Mouse (Mus musculus) 3T3-L1 (cell line): ENCODE measurements around the gene Shank2.

Experiments used
- DNase-seq: peaks from one replicate; pipeline ENCODE4 v3.0.0-alpha.2; 2015; ENCODE audit warnings: low read depth, low spot score

Shank2 gene

DNA sequence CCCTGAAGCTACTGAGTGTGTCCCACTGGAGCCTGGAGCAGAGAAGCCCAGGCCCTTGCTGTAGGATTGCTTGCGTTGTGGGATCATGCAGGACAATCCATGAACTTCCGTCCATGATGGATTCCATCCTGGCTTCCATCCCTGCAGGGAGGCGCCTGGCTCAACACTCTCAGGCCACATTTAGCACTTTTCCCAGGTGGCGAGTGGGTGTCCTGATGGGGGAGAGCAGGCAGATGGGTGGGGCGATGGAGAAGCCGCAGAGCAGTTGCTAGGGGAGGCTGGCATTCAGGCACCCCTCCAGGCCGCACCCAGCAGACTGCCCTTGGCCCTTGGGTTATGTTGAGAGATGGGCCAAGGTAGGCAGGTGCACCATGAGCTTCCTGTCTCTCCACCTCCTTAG, 266.6 kb downstream of the Shank2 start:
- no peak for DNase-seq

DNA sequence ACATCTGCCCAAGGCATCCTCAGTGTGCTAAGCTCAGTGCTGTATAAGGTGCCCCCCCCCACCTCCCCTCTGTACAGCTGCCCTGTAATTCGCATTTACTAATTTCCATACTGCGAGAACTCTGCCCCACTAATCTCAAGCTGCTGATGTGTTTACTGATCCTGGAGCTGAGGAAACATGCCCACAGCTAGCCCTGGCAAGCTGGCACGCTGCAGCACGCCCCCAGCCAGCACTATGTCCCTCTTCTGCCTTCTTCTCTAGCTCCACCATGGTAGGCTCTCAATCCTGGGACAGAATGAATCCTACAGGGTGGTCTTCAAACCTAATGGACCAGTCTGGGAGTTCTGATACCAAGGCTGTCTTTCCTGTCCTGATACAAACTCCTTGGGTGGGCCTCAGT, 267.1 kb downstream of the Shank2 start:
- no peak for DNase-seq

DNA sequence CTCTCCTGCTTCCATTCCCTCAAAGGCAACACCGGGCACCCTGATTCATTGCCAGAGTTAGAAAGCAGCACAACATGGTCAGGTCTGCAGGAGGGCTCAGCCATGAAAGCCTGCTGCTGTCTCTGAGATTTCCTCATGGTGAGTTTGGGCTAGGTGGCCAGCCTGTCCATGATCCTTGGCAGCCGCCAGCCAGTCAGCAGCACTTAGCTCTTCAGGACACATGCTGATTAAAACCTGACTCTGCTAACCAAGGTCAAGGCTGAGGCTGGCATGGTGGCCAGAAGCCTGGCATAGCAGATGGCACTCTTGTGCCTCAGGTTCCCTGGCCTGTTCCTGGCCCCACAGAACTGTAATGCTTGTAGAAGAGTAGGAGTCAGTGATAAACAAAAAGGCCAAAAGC, 269.3 kb downstream of the Shank2 start:
- no peak for DNase-seq

DNA sequence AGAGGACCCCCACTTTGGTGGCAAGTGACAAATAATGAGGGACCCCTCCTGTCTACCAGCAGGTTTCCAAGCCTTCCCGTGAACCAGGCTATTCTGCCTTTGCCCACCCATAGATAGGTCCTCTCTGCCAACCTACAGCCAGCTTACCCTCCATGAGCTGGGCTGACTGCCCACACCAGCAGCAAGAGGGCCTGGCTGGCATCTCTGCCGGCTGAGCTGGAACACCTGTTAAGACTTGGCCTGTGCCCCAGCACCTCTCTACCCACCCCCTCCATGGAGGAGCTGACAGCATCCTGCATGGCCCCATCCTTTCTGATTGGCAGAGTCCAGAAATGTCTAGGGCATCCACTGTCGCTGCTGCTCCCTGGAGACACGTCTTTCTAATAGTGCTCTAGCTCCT, 277.0 kb downstream of the Shank2 start:
- no peak for DNase-seq

DNA sequence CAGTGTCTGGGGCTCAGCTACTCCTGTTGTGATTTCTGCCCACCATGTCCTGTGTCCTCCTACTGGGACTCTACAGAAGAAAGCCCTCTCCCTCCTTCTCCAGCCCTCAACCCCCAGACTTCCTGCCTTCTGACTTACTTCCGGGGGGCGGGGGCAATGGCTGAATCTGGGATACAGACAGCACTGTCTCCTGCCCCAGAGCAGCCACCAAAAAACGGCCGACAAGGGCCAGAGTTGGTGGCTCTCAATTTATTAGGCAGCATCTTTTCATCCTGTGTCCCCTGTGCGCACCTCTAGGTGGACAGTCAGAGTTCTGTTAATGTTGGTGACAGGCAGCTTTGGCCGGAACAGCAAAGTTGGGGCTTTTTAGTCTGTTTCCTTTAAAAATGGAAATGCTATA, 282.0 kb downstream of the Shank2 start:
- DNase-seq = no peak

DNA sequence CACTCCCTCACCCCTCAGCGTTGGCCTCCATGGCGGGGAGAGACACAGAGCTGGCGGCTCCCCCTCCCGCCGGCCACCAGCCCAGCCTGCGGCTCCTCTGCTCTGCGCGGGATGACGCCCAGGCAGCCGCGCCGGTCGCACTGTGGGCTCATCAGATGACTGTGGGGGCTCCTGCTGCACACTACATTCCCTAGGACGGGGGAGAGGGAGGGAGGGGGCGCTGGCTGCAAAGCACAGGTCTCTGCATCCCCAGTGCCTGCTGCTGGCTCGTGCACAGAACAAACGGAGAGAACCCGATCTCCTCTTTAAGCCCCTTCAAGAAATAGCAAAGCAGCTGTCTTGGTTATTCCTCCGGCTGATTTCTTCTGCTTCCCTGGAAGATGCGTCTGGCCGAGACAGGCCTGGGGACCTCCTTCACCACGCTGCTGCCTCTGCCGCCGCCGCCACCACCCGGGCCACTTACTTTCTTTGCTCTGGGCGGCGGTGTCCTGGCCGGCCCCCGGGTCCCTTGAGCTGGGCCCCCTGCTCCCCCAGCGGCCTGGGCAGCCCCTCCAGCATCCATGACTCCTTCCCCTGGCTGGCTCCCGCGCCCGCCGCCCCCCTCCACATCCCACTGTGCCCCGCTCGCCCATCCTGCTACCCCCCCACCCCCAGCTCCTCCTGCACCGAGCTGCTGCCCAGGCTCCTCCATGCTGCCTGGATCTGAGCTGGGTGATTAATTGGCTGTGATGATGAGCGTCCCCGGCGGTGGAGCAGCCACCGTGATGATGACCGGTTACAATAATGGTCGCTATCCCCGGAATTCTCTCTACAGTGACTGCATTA, 282.7 kb downstream of the Shank2 start:
- DNase-seq = no peak

DNA sequence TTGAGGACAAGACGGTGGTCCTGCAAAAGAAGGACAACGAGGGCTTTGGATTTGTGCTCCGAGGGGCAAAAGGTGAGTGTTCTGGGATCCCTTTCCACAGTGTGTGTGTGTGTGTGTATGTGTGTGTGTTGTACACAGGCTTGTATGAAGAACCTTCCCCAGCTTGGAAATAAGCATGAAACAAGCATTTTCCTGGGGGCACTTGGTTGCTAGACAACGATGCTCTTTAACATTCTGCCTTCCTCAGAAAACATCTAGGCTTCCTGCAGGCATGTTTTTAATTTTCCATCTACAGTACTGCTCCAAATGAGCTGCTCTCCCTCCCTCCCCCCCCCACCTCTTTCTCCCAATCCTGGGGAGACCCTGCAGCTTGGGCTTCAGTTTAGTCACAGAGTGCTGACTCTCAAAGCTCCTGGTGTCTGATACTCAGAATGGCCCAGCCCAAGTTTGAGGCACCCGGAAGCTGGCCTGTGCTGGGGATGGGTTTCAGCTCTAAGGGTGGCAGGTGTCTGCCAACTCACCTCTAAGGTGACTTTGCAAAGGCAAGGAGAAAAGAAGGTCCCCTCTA, 283.4 kb downstream of the Shank2 start:
- DNase-seq = no peak

DNA sequence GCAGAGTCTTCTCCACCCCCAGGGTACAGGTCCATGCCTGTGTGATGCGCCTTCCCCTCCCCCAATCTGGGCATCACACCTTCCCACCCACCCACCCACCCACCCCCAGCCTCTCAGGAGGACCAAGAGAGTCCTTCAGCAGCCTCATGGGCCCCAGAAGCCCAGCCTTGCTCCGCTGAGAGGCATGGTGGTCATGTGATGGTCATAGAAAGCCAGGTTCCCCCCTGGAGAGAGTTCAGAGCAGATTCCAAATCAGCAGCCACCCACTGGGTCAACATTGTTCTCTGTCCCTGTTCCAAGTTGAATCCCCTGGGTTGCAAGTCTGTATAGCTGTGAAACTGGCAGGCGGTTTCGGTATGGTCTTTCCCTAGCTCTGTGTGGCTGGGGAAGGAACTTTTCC, 284.2 kb downstream of the Shank2 start:
- no peak for DNase-seq

DNA sequence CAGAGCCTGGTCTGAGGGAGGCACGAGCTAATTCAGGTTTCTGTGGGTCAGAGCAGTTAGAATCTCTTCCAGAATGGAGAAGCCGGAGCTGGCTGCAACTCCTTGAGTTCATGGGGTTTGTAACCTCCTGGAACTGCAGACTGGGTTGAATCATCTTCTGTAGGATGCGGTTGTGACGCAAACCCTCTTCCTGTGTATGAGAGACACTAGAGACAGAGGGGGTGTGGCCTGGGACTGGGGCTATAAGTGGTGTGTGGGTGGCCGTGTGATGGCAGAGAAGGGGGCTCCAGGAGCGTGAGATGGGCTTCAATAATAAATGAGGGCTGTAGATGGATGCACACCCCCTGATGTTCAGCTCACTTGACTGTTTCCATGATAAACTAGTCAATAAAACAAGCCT, 286.3 kb downstream of the Shank2 start:
- DNase-seq = peak; percentile 36

DNA sequence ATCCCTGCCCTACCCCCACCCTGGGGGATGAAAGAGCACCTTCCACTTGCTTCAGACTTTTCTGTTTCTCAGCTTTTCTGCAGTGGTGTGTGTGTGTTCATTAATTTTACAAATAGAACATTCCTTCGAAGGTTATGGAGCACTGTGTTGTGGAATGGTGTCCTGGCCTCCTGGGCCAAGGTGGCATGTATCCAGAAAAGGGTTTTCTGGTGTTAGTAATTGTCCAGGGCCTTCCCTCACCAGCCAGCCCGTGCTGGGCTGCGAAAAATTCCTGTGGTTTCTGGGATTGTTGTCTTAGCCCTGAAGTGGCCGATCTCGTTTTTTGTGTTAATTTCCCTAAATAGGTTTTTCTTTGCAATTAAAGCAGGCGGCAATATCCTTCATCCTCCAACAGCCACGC, 289.8 kb downstream of the Shank2 start:
- DNase-seq = peak; percentile 52

DNA sequence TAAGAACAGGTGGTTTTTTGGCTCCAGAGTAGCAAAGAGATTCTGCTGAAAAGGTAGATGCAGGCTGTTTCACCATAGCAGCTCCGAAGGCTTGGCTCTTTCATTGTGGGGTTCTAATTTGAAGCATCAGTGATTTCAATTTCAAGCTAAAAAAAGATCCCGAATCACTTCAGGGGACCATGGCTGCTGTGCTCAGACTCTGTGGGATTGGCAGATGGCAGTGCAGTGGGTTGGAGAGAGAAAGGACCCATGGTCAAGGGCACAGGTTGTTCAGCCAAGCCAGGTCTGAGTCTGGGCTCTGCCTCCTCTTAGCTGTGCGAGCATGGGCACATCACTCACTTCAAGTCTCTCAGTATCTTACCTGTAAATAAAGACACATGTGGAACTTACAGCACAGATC, 291.9 kb downstream of the Shank2 start:
- DNase-seq = no peak

DNA sequence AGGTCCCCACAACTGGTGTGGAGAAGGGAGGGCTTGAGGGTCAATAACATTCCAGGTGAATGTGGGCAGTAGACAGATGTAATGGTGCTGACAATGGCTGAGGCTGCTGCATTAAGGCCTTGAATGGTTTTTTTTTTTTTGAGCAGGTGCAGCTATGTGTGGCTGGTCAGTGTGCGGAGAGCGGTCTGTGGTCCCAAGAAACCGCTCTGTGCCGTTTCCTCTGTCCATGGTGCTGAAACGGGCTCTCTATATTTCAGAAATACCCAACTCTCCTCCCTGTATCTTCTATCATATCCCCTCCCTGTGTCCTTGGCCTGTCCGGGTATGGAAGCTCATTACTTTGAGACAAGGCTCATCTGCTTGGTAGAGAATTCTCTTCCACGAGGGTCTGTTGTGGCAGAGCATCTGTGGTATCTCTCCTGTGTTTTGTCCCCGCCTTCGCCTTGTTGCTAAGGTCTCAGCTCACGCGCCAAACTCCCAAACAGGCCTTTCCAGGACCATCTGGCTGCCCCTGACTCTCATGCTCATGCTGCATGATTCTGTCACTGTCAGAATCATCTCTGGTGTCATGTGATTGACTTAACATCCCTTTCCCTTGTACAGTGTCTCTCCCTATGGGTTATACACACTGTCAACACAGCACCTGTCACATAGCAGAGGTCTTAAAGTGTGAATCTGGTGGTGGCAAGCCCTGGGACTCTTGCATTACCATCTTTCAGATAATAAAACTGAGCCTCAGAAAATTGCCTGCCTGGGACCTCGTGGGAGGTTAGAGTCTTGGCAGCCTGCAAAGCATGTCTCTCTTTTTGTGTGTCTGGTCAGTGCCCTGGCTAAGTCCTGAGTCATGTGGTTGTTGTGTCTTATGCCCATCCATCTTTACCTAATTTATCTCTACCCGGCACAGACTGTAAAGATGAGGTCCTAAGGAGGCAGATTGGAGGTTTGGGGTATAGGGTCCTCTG, 292.8 kb downstream of the Shank2 start:
- DNase-seq = peak; percentile 51

DNA sequence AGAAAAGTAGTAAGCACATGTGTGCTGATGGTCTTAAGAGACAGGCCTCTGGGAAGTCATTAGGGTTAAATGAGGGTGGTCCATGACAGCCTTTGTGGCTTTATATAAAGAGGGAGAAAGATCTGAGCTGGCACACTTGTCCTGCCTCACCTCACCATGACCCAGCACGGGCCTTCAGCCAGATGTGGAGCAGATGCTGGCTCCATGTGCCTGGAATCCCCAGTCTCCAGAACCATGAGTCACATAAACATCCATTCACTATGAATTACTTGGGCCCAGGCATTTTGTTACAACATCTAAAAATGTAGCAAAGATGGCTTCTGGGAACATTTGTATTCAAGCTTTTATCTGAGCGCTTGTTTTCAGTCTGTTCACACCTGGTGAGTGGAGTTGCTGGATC, 297.6 kb downstream of the Shank2 start:
- DNase-seq = peak; percentile 88

DNA sequence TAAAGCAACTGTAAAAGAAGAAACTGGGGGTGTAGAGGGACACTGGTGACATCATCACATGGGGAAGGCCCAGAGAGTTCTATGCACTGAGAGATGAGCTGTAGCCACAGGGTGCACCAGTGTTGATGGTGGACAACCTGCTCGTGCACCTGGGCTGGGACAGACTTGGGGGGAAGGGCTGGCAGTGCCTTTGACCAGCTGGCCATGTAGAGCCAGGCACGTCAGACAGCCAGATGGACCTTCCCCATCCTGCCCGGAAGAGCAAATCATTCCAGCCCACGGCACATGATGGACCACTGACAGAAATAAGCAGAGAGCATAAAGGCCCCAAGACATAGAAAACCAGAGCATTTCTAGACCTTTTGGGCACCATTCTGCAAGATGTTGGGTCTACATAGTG, 299.9 kb downstream of the Shank2 start:
- no peak for DNase-seq

DNA sequence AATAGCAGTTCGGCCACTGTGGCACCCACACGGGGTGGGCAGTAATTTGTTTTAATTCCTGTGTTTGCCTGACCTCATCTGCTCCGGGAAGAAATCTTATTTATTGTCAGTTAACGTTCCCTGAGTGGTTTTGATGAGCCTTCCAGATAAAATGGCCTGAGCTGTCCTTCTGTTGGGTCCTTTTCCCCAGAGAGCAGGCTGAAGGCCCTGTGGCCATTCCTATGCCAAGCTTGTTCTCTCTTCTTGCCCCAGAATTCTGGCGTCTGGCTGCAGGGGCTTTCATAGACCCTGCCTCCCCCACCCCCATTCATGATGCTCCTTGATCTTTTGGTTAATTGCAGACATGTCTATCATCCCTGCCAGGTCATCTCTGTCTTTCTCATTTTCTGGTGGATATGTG, 300.8 kb downstream of the Shank2 start:
- DNase-seq = no peak

DNA sequence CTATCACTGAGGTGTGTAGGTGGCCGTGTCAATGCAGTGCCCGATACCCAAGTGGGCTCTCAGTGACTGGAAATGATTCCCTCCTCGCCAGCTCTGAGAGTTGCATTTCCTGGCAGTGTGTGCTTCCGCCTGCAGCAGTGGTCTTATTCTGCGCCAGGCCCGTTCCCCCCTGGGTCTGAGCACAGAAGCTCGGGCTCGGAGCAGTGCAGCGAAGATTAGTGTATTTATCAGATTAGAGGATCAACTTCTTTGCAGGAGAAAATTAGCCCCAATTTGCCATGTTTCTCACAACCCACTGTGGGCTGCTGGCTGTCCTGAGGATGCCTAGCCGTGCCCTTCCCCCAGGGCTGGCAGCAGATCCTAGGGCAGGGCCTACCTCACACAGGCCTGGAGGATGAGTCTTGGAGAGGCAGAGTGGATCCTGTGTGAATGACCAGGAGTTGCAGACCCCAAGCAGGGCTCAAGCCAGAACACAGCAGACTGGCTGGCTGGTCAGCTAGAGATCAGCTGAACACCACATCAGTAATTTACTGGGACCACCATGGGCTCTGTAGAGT, 306.2 kb downstream of the Shank2 start:
- no peak for DNase-seq

DNA sequence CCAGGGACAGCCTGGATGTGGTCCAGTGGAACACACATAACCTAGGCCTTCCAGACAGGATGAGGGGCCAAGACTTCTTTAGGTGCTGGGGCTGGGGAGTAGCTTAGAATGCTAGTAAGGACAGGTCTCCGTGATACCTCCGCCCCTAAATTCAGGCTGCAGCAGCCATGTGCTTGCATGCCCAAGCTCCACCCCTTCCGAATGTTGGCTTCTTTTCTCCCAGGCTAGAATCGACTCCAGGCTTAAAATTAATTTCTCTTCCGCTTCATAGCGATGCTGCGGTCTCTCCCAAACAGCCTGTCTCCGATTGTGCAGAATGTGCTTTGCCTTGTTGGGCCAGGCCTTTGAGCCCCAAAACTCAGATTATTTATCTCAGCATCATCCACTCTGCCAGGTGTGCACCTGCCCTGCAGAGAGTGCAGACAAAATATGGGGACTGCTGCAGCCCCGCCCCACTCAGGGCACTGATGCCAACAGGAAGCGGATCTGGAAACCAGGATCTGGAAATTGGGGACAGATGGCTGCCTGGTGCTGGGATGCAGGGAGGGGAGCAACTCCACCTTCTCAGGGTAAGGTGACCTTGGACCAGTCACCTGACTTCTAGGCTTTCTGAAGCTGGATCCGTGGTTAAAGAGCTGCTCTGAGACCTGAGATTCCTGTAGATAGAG, 312.8 kb downstream of the Shank2 start:
- DNase-seq = no peak

DNA sequence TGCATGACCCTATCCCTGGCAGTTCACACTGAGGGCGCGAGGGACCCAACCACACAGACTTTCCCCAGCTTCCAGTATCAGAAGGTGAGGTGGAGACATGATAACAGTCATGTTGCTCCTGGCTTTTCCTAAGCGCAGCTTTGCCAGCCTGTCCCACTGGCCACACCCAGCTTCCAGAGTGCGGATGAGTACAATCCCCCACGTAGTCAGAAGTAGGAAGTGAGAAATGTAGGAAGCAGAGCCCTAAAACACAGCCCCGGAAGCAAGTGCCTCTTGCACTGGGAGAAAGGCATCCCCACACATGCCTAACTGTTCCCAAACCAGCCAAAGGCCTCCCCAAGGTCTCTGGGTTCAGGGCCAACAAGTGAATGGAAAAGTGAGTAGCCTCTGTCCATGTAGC, 314.5 kb downstream of the Shank2 start:
- DNase-seq = no peak

DNA sequence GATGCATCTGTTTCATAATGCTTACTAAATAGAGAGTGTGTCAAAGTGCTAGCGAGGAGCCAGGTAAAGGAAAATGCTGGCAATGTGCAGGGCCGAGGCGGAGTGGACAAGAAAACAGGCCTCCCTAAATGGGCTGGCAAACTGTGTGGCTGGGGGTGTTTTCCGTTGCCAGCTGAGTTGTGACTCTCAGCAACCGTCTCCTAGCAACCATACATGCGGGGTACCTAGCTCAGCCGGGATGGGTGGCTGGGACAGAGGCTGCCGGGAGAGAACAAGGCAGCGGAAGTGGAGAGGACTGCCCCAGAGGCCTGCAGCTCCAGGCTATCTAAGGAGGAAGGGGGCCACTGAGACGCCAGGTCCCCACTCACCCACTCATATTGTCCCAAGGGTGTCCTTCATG, 315.1 kb downstream of the Shank2 start:
- DNase-seq = no peak

DNA sequence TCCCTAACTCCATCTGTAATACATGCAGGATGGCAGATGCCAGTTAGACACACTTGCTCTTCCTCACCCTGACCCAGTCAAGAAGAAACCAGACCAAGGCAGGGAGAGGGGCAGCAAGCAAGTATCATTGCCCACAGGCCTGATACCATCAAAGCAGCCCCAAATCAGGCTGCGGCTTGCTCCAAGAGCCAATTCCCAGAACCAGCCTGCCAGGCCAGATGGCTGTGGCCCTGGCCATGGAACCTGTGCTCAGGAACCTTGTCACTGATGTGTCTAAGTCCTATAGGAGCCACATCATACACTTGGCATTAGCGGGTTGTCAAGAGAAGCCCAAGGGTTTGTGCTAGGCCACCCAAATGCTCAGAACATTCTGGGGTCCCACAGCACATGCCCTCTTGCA, 322.3 kb downstream of the Shank2 start:
- DNase-seq = no peak

DNA sequence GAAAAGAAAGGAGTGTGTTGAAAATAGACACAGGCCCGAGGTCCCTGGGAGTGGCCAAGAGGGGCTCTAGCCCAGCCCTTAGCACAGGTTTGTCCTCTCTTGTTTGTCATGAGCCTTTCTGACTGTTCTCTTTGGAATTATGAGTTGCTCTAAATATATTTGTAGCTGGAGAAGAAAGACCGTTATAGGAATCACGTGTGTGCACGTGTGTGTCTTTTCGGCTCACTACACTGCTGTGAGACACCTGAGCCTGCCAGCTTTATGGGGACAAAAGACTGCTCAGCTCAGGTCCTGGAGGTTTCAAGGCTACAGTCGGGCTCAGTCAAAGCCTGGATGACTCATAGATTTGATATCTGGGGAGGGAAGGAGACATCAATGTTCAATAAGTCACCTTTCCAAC, 323.1 kb downstream of the Shank2 start:
- no peak for DNase-seq

DNA sequence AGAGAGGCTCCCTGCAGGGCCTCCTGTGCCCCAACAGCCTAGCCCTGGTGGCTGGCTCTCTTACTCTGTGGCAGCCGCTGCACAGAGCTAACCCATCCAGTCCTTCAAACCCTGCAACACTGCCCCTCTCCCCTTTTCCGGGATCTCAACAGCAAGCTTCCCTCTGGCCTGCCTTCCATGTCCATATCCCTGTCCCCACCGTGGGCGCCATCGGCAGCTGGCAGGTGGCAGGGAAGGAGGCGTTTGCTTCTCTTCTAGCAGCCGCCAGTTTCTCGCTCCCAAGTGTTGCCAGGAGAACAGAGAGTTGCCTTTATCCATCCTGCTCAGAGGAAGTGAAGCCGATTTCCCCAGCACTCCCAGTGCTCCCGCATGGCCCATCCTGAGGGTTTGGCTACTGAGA, 323.9 kb downstream of the Shank2 start:
- no peak for DNase-seq
